Mouse (Mus musculus) megakaryocyte, embryonic 14.5 days (primary cell): Measurements from ENCODE around the gene Sema6c.

ENCODE experiments used
- FLI1 ChIP-seq: IDR thresholded peaks from 2 replicates; pipeline ENCODE4 v1.6.1; 2012; ENCODE audit warnings: low read length, inconsistent platforms, mixed read lengths
- GATA1 ChIP-seq: IDR thresholded peaks from 3 replicates; pipeline ENCODE4 v1.6.1; 2012; ENCODE audit warnings: mixed read lengths, low read length, inconsistent platforms, borderline replicate concordance

- no peak for TF ChIP-seq GATA1
- TF ChIP-seq FLI1 = no peak
Observed at GRCm38 (mm10) chr3:95186100-95186499, 25.8 kb downstream of the Sema6c start.
